Mouse (Mus musculus): ENCODE results near the gene Gen1. TPM values are rescaled to one million over a fixed set of nuclear protein-coding genes. Genes with fewer than 3 reads are reported as not detected.
A peak's percentile ranks its signal among the peaks of the same experiment; 100 is the strongest.

Gene Gen1
- total RNA-seq, 2 experiments from 2014 or later = 7.1 to 7.3 TPM

- no peak for DNase-seq
Measured at GRCm38 (mm10) chr12:11223090-11223489, 42.5 kb downstream of the Gen1 start.

- no peak for DNase-seq
Measured at GRCm38 (mm10) chr12:11222566-11222965, 43.0 kb downstream of the Gen1 start.

GRCm38 (mm10) chr12:11221524-11222330 lies 43.9 kb downstream of the Gen1 start:
- DNase-seq = peak; percentile 44

GRCm38 (mm10) chr12:11217726-11218250 lies 47.8 kb downstream of the Gen1 start:
- DNase-seq = no peak

- DNase-seq = no peak
Measured at GRCm38 (mm10) chr12:11216454-11216853, 49.1 kb downstream of the Gen1 start.

GRCm38 (mm10) chr12:11215555-11215954 lies 50.0 kb downstream of the Gen1 start:
- no peak for DNase-seq

GRCm38 (mm10) chr12:11214776-11215175 lies 50.8 kb downstream of the Gen1 start:
- no peak for DNase-seq

- DNase-seq = no peak
Measured at GRCm38 (mm10) chr12:11212881-11213280, 52.7 kb downstream of the Gen1 start.

- DNase-seq = no peak
Measured at GRCm38 (mm10) chr12:11210361-11210760, 55.2 kb downstream of the Gen1 start.

- no peak for DNase-seq
Measured at GRCm38 (mm10) chr12:11209636-11210035, 56.0 kb downstream of the Gen1 start.

- DNase-seq = no peak
Measured at GRCm38 (mm10) chr12:11208872-11209271, 56.7 kb downstream of the Gen1 start, which contains the start of gene Msgn1. Gene Msgn1 (minus strand): TSS chr12:11208972.

- DNase-seq = no peak
Measured at GRCm38 (mm10) chr12:11206321-11206720, 59.3 kb downstream of the Gen1 start.

- DNase-seq = peak; percentile 83
Measured at GRCm38 (mm10) chr12:11203694-11204665, 61.6 kb downstream of the Gen1 start.

- DNase-seq = no peak
Measured at GRCm38 (mm10) chr12:11202476-11202875, 63.1 kb downstream of the Gen1 start.

GRCm38 (mm10) chr12:11200711-11201110 lies 64.9 kb downstream of the Gen1 start:
- no peak for DNase-seq

- no peak for DNase-seq
Measured at GRCm38 (mm10) chr12:11198551-11198950, 67.0 kb downstream of the Gen1 start.

- DNase-seq = no peak
Measured at GRCm38 (mm10) chr12:11198026-11198425, 67.6 kb downstream of the Gen1 start.

- DNase-seq = no peak
Measured at GRCm38 (mm10) chr12:11196830-11197229, 68.8 kb downstream of the Gen1 start.

- peak; percentile 89 for DNase-seq
Measured at GRCm38 (mm10) chr12:11196142-11196597, 69.4 kb downstream of the Gen1 start.

- DNase-seq = no peak
Measured at GRCm38 (mm10) chr12:11195031-11195430, 70.6 kb downstream of the Gen1 start.

All from heart, postnatal 4 days (tissue).